Mouse (Mus musculus) layer of hippocampus, postnatal 25 days (tissue): ENCODE data around the gene Nrg3. TPM values are rescaled to one million over a fixed set of nuclear protein-coding genes. Genes with fewer than 3 reads are reported as not detected.
A peak's percentile ranks its signal among the peaks of the same experiment; 100 is the strongest.
"Not testable (repeated sequence)": the region's sequence is repeated elsewhere in the genome, so short reads cannot be mapped to it uniquely, and the experiment has no call there.

Experiments used
- DNase-seq, 2 experiments: peaks; one replicate each; pipeline ENCODE4 v3.0.0; 2022; ENCODE audit warnings: mixed read lengths in 2 of 2, low spot score in 1 of 2; ENCODE audit errors: extremely low spot score in 1 of 2
- total RNA-seq, 2 experiments: library from RNA; stranded (reverse); gene quantifications; 2 replicates each; pipeline ENCODE4 v1.2.3; 2021

Nrg3 gene
- total RNA-seq, 2 experiments from 2014 or later: 56.9 to 74.8 TPM

- DNase-seq: no peak
These were observed 232.6 kb downstream of the Nrg3 start for GRCm38 (mm10) chr14:39240267-39240666.

- DNase-seq: no peak
These were observed 261.4 kb downstream of the Nrg3 start for GRCm38 (mm10) chr14:39211472-39211871.

- no peak for DNase-seq
These were observed 280.9 kb downstream of the Nrg3 start for GRCm38 (mm10) chr14:39191946-39192345.

GRCm38 (mm10) chr14:39173709-39174108 is 299.2 kb downstream of the Nrg3 start:
- DNase-seq: no peak

GRCm38 (mm10) chr14:39160140-39160539 is 312.7 kb downstream of the Nrg3 start:
- no peak for DNase-seq

- no peak for DNase-seq
These were observed 317.4 kb downstream of the Nrg3 start for GRCm38 (mm10) chr14:39155462-39155861.

- DNase-seq: no peak
These were observed 343.1 kb downstream of the Nrg3 start for GRCm38 (mm10) chr14:39129766-39130165.

GRCm38 (mm10) chr14:39117977-39118376 is 354.9 kb downstream of the Nrg3 start:
- no peak for DNase-seq

- not testable (repeated sequence) for DNase-seq
These were observed 356.2 kb downstream of the Nrg3 start for GRCm38 (mm10) chr14:39116522-39117231.

- DNase-seq: no peak
These were observed 363.3 kb downstream of the Nrg3 start for GRCm38 (mm10) chr14:39109566-39109965.

GRCm38 (mm10) chr14:39106776-39107175 is 366.1 kb downstream of the Nrg3 start:
- no peak for DNase-seq

GRCm38 (mm10) chr14:39095219-39095618 is 377.7 kb downstream of the Nrg3 start:
- DNase-seq: no peak

GRCm38 (mm10) chr14:39079461-39079860 is 393.4 kb downstream of the Nrg3 start:
- DNase-seq: no peak

- no peak for DNase-seq
These were observed 421.3 kb downstream of the Nrg3 start for GRCm38 (mm10) chr14:39051542-39051941.

- no peak for DNase-seq
These were observed 423.9 kb downstream of the Nrg3 start for GRCm38 (mm10) chr14:39049021-39049420.

GRCm38 (mm10) chr14:39044290-39044689 is 428.6 kb downstream of the Nrg3 start:
- DNase-seq: no peak

GRCm38 (mm10) chr14:39043793-39044192 is 429.1 kb downstream of the Nrg3 start:
- peak; percentile 27 to 34 for DNase-seq

GRCm38 (mm10) chr14:39043384-39043783 is 429.5 kb downstream of the Nrg3 start:
- DNase-seq: no peak

GRCm38 (mm10) chr14:39039046-39039445 is 433.8 kb downstream of the Nrg3 start:
- DNase-seq: no peak

GRCm38 (mm10) chr14:39034482-39034881 is 438.4 kb downstream of the Nrg3 start:
- DNase-seq: no peak

GRCm38 (mm10) chr14:39023065-39023464 is 449.8 kb downstream of the Nrg3 start:
- DNase-seq: no peak

- no peak for DNase-seq
These were observed 458.8 kb downstream of the Nrg3 start for GRCm38 (mm10) chr14:39014126-39014525.

- DNase-seq: no peak
These were observed 475.0 kb downstream of the Nrg3 start for GRCm38 (mm10) chr14:38997843-38998242.
